Comparison of ENCODE assay signal across 25 mouse cellular contexts in the genomic region with DNA sequence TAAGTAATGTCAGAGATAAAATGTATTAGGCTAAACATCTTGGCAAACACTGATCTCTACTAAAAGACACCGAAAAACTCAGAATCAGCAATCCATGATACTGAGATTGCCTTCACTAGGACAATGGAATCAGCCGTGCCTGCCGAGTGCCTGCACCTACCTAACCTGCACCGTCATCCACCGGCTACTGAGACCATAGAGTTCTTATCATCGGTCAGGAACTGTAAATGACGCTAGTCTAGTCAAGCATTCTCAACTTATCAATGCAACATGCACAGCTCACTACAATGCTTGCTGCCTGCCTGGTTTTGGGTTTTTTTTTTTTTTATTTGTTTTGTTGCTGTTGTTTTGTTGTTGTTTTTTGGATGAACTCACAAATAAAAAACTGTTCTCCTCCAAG.
DNase-seq lines count a peak whose midpoint lies in the region; ATAC-seq and TF ChIP-seq lines count a peak whose summit lies in the region.
"Had no signal": no experiment of that assay in that cellular context is flagged by ENCODE, and none has a peak within 500 bp of the region (broad histone marks: within the 10 kb centered on the region; RNA-seq: fewer than 3 reads in every experiment).

No protein-coding gene starts in this region.

- 29% methylated on average over 7 of the region's 7 CpGs for WGBS in liver, embryonic 16.5 days (ENCODE audit: insufficient replicate concordance)

- H3K4me3 ChIP-seq in G1E (ENCODE audit: low read depth, low read length), result no peak overlapping the region
- no peak overlapping the region for H3K4me3 ChIP-seq in liver, embryonic 16.5 days (ENCODE audit: low read depth, low read length)
- H3K4me3 ChIP-seq: embryonic facial prominence, embryonic 12.5 days; embryonic facial prominence, embryonic 15.5 days; gastrocnemius, adult 2 months; heart, adult 2 months; hindbrain, embryonic 10.5 days had no signal

- no peak overlapping the region for H3K4me2 ChIP-seq in liver, embryonic 16.5 days (ENCODE audit: low read depth, low read length)
- H3K4me2 ChIP-seq: embryonic facial prominence, embryonic 12.5 days; embryonic facial prominence, embryonic 15.5 days; heart, embryonic 11.5 days; hindbrain, embryonic 14.5 days had no signal

- ATAC-seq in G1E (ENCODE audit: extremely low read depth, insufficient number of reproducible peaks, low FRiP score, poor library complexity, severe bottlenecking), result peak; percentile 41; the same call in 1 of the 2 replicates
- ATAC-seq in liver, embryonic 16.5 days (ENCODE audit: low read depth), result 0 out of 2 replicates have a peak, but pooled peaks have one; percentile 35
- ATAC-seq: forebrain, embryonic 14.5 days; forebrain, postnatal 0 days; hindbrain, postnatal 0 days; inflammation-experienced regulatory T-cells, adult 6 months had no signal

- no peak for TF ChIP-seq CTCF in G1E (IDR thresholded peaks at IDR 0.05; ENCODE audit: low read depth, low read length)

- peak; percentile 29 for DNase-seq in heart, adult 11 months
- no peak for DNase-seq in heart, postnatal 14 days
- no peak for DNase-seq in G1E (ENCODE audit: low spot score)
- no peak for DNase-seq in adrenal gland, adult 8-10 months
- DNase-seq in lung, postnatal 25 days (ENCODE audit: low spot score), result no peak
- DNase-seq: adrenal gland, postnatal 14 days; cerebellum, adult 11 months; cerebellum, adult 2 months; cerebellum, adult 9-11 months; cerebellum, postnatal 25 days; forebrain, postnatal 0 days; gastrocnemius, adult 2 months; gastrocnemius, postnatal 25 days; heart, adult 2 months; heart, postnatal 36 days had no signal

- H3K4me1 ChIP-seq in G1E (ENCODE audit: insufficient read depth, low read depth, low read length), result peaks cover 51% of the 10 kb centered on the region
- no peaks in the 10 kb centered on the region; the same call in 1 of the 2 replicates for H3K4me1 ChIP-seq in liver, embryonic 16.5 days (ENCODE audit: control insufficient read depth, low read depth, low read length)
- H3K4me1 ChIP-seq: embryonic facial prominence, embryonic 15.5 days had no signal

- H3K9ac ChIP-seq in liver, embryonic 16.5 days (ENCODE audit: low read depth, low read length), result no peak overlapping the region
- H3K9ac ChIP-seq: embryonic facial prominence, embryonic 12.5 days; embryonic facial prominence, embryonic 15.5 days; forebrain, postnatal 0 days; hindbrain, embryonic 14.5 days had no signal

- peaks cover 42% of the 10 kb centered on the region for H3K36me3 ChIP-seq in G1E (replicated peaks)
- H3K36me3 ChIP-seq in liver, embryonic 16.5 days (ENCODE audit: control insufficient read depth, insufficient read depth), result peaks cover 3% of the 10 kb centered on the region; the same call in 1 of the 2 replicates

- intact Hi-C loops in heart, postnatal 14 days (cut with DNase I), result no loop called here

- no peak overlapping the region for H3K27ac ChIP-seq in liver, embryonic 16.5 days (ENCODE audit: low read length)
- H3K27ac ChIP-seq: embryonic facial prominence, embryonic 12.5 days; embryonic facial prominence, embryonic 15.5 days; gastrocnemius, adult 2 months; heart, adult 2 months; hindbrain, embryonic 10.5 days; hindbrain, embryonic 14.5 days; hindbrain, postnatal 0 days had no signal

- no peaks in the 10 kb centered on the region for H3K9me3 ChIP-seq in G1E (replicated peaks)
- H3K9me3 ChIP-seq in liver, embryonic 16.5 days (replicated peaks; ENCODE audit: control insufficient read depth, low read length), result no peaks in the 10 kb centered on the region
- H3K9me3 ChIP-seq: embryonic facial prominence, embryonic 12.5 days; embryonic facial prominence, embryonic 15.5 days; hindbrain, embryonic 10.5 days had no signal

- no peaks in the 10 kb centered on the region for H3K27me3 ChIP-seq in G1E (ENCODE audit: insufficient read depth, low read length)
- no peaks in the 10 kb centered on the region for H3K27me3 ChIP-seq in liver, embryonic 16.5 days (ENCODE audit: control insufficient read depth, insufficient read depth, low read depth, low read length)
- H3K27me3 ChIP-seq: embryonic facial prominence, embryonic 12.5 days; embryonic facial prominence, embryonic 15.5 days; Patski had no signal
